Mouse (Mus musculus) lung, adult 2 months (tissue): ENCODE measurements at regions not wholly inside any gene's neighbourhood (a gene's known extent, or its start where the extent isn't known, plus 50 kb on each side); places are given as distances from the start of the nearest gene placed in this dataset.

Source experiments
- CTCF ChIP-seq: fragments of 200-500 bp; IDR thresholded peaks from 2 replicates; pipeline ENCODE4 v1.5.1; 2011; ENCODE audit warnings: mild to moderate bottlenecking, low read length, control low read depth; ENCODE audit not compliant: insufficient read depth
- POLR2A ChIP-seq: fragments of 200-500 bp; IDR thresholded peaks from 2 replicates; pipeline ENCODE4 v1.6.1; 2011; ENCODE audit warnings: low read depth, mild to moderate bottlenecking, control low read depth, low read length, borderline replicate concordance; ENCODE audit errors: extremely low read depth

- TF ChIP-seq POLR2A (no peak), CTCF (no peak)
Observed at GRCm38 (mm10) chr6:100121240-100121639, 166.0 kb downstream of the Rybp start.
